22 mouse cellular contexts compared by ENCODE assay signal in the genomic region with DNA sequence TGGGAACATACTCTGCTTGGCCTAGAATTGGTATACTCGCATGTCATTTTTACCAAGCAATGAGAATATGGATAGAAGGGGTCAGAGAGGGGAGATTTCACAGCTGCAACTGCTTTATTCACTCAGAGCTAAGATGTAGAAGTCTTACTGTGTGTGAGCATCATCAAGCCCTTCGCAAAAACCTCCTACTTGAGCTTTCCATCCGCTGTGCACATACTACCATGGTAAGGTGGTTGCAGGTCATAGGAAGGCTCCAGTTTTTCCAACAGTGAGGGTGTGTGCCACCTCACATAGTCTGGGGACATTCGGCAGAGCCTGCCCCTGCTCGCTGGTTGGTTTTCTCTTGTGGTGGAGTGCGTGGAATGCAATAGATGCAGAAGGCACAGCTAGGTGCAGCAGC. TPM values are rescaled to one million over a fixed set of nuclear protein-coding genes. Genes with fewer than 3 reads are reported as not detected.
A peak's percentile ranks its signal among the peaks of the same experiment; 100 is the strongest.
DNase-seq lines count a peak whose midpoint lies in the region; ATAC-seq lines count a peak whose summit lies in the region.
"Had no signal": no experiment of that assay in that cellular context is flagged by ENCODE, and none has a peak within 500 bp of the region (broad histone marks: within the 10 kb centered on the region; RNA-seq: fewer than 3 reads in every experiment).

No protein-coding gene starts in this region.

- H3K9ac ChIP-seq in forebrain, embryonic 11.5 days (ENCODE audit: low read length), result no peak overlapping the region
- H3K9ac ChIP-seq in hindbrain, embryonic 11.5 days (ENCODE audit: low read depth, low read length), result no peak overlapping the region
- H3K9ac ChIP-seq in hindbrain, embryonic 14.5 days, result no peak overlapping the region
- H3K9ac ChIP-seq in midbrain, embryonic 11.5 days (ENCODE audit: low read length), result no peak overlapping the region
- H3K9ac ChIP-seq in midbrain, embryonic 16.5 days (ENCODE audit: low read depth, low read length), result no peak overlapping the region
- H3K9ac ChIP-seq: embryonic facial prominence, embryonic 13.5 days; forebrain, postnatal 0 days; heart, embryonic 12.5 days; heart, embryonic 15.5 days; hindbrain, embryonic 13.5 days had no signal

- no peaks in the 10 kb centered on the region for H3K9me3 ChIP-seq in forebrain, embryonic 10.5 days
- H3K9me3 ChIP-seq in forebrain, embryonic 11.5 days (ENCODE audit: control insufficient read depth, low read length), result no peaks in the 10 kb centered on the region
- no peaks in the 10 kb centered on the region for H3K9me3 ChIP-seq in hindbrain, embryonic 11.5 days (ENCODE audit: control insufficient read depth, low read length)
- H3K9me3 ChIP-seq in hindbrain, embryonic 14.5 days (ENCODE audit: control insufficient read depth, low read length), result no peaks in the 10 kb centered on the region
- no peaks in the 10 kb centered on the region for H3K9me3 ChIP-seq in midbrain, embryonic 11.5 days (ENCODE audit: control insufficient read depth, low read length)
- no peaks in the 10 kb centered on the region for H3K9me3 ChIP-seq in midbrain, embryonic 16.5 days (replicated peaks; ENCODE audit: control insufficient read depth, low read length, poor library complexity, severe bottlenecking)
- no peaks in the 10 kb centered on the region for H3K9me3 ChIP-seq in embryonic facial prominence, embryonic 10.5 days
- H3K9me3 ChIP-seq: embryonic facial prominence, embryonic 13.5 days; heart, embryonic 12.5 days; heart, embryonic 15.5 days; hindbrain, embryonic 13.5 days had no signal

- no peak for DNase-seq in forebrain, embryonic 10.5 days (ENCODE audit: extremely low spot score, low spot score)
- DNase-seq in forebrain, embryonic 11.5 days (ENCODE audit: low spot score), result no peak
- DNase-seq in hindbrain, embryonic 11.5 days (ENCODE audit: low spot score), result peak; percentile 5
- DNase-seq in hindbrain, embryonic 14.5 days (ENCODE audit: low spot score), result no peak
- peak; percentile 84 for DNase-seq in midbrain, embryonic 11.5 days (ENCODE audit: low spot score, missing footprints)
- DNase-seq in embryonic facial prominence, embryonic 10.5 days (ENCODE audit: low spot score), result no peak
- DNase-seq in MN1 (ENCODE audit: low spot score), result no peak
- DNase-seq: adrenal gland, postnatal 10 days; adrenal gland, postnatal 36 days; cerebellum, adult 18-20 months; cerebellum, adult 9-10 months; forebrain, postnatal 0 days; heart, postnatal 10 days; heart, postnatal 4 days had no signal

- H3K4me3 ChIP-seq in forebrain, embryonic 10.5 days, result no peak overlapping the region
- no peak overlapping the region for H3K4me3 ChIP-seq in forebrain, embryonic 11.5 days (ENCODE audit: low read depth, low read length)
- H3K4me3 ChIP-seq in hindbrain, embryonic 11.5 days (ENCODE audit: low read depth, low read length), result no peak overlapping the region
- no peak overlapping the region for H3K4me3 ChIP-seq in hindbrain, embryonic 14.5 days (replicated peaks; ENCODE audit: low read length)
- no peak overlapping the region for H3K4me3 ChIP-seq in midbrain, embryonic 11.5 days (ENCODE audit: low read depth, low read length)
- no peak overlapping the region for H3K4me3 ChIP-seq in midbrain, embryonic 16.5 days (ENCODE audit: low read depth, low read length)
- H3K4me3 ChIP-seq in embryonic facial prominence, embryonic 10.5 days, result no peak overlapping the region
- H3K4me3 ChIP-seq: embryonic facial prominence, embryonic 13.5 days; erythroblast, embryonic 14.5 days; heart, embryonic 12.5 days; heart, embryonic 15.5 days; hindbrain, embryonic 13.5 days had no signal

- WGBS in forebrain, embryonic 10.5 days, result 92% methylated on average over 6 of the region's 6 CpGs
- WGBS in forebrain, embryonic 11.5 days, result 86% methylated on average over 6 of the region's 6 CpGs
- 77% methylated on average over 6 of the region's 6 CpGs for WGBS in hindbrain, embryonic 11.5 days
- 86% methylated on average over 6 of the region's 6 CpGs for WGBS in hindbrain, embryonic 14.5 days
- 84% methylated on average over 6 of the region's 6 CpGs for WGBS in midbrain, embryonic 11.5 days
- 81% methylated on average over 6 of the region's 6 CpGs for WGBS in midbrain, embryonic 16.5 days
- WGBS in embryonic facial prominence, embryonic 10.5 days, result 86% methylated on average over 6 of the region's 6 CpGs

- peaks cover 25% of the 10 kb centered on the region for H3K4me1 ChIP-seq in forebrain, embryonic 10.5 days
- H3K4me1 ChIP-seq in forebrain, embryonic 11.5 days (replicated peaks; ENCODE audit: control insufficient read depth, insufficient read depth, low read length), result no peaks in the 10 kb centered on the region
- H3K4me1 ChIP-seq in hindbrain, embryonic 11.5 days (replicated peaks; ENCODE audit: control insufficient read depth, insufficient read depth, low read length), result no peaks in the 10 kb centered on the region
- H3K4me1 ChIP-seq in hindbrain, embryonic 14.5 days (replicated peaks; ENCODE audit: control insufficient read depth, insufficient read depth, low read length), result 0 out of 2 replicates have a peak, but pooled peaks cover 7% of the 10 kb centered on the region
- peaks cover 8% of the 10 kb centered on the region; the same call in 1 of the 2 replicates for H3K4me1 ChIP-seq in midbrain, embryonic 11.5 days (ENCODE audit: control insufficient read depth, insufficient read depth, low read length)
- peaks cover 4% of the 10 kb centered on the region; the same call in 1 of the 2 replicates for H3K4me1 ChIP-seq in midbrain, embryonic 16.5 days (ENCODE audit: control insufficient read depth, insufficient read depth, low read length)
- H3K4me1 ChIP-seq in embryonic facial prominence, embryonic 10.5 days, result peaks cover 25% of the 10 kb centered on the region
- H3K4me1 ChIP-seq: heart, embryonic 15.5 days had no signal

- no peak overlapping the region for H3K4me2 ChIP-seq in forebrain, embryonic 11.5 days (ENCODE audit: low read depth, low read length, severe bottlenecking)
- no peak overlapping the region for H3K4me2 ChIP-seq in hindbrain, embryonic 11.5 days (replicated peaks; ENCODE audit: low read depth, low read length)
- no peak overlapping the region for H3K4me2 ChIP-seq in hindbrain, embryonic 14.5 days (replicated peaks)
- no peak overlapping the region for H3K4me2 ChIP-seq in midbrain, embryonic 11.5 days
- H3K4me2 ChIP-seq in midbrain, embryonic 16.5 days (ENCODE audit: low read length), result no peak overlapping the region
- H3K4me2 ChIP-seq: embryonic facial prominence, embryonic 13.5 days; heart, embryonic 12.5 days; heart, embryonic 15.5 days; hindbrain, embryonic 13.5 days had no signal

- no peaks in the 10 kb centered on the region for H3K27me3 ChIP-seq in forebrain, embryonic 10.5 days (ENCODE audit: poor library complexity, severe bottlenecking)
- no peaks in the 10 kb centered on the region for H3K27me3 ChIP-seq in forebrain, embryonic 11.5 days (ENCODE audit: control insufficient read depth, insufficient read depth, low read length)
- no peaks in the 10 kb centered on the region for H3K27me3 ChIP-seq in hindbrain, embryonic 11.5 days (ENCODE audit: control insufficient read depth, insufficient read depth, low read length)
- H3K27me3 ChIP-seq in hindbrain, embryonic 14.5 days (ENCODE audit: control insufficient read depth, insufficient read depth, low read length), result no peaks in the 10 kb centered on the region
- no peaks in the 10 kb centered on the region for H3K27me3 ChIP-seq in midbrain, embryonic 11.5 days (ENCODE audit: control insufficient read depth, insufficient read depth, low read length)
- H3K27me3 ChIP-seq in midbrain, embryonic 16.5 days (ENCODE audit: control insufficient read depth, insufficient read depth, low read depth, low read length), result no peaks in the 10 kb centered on the region
- H3K27me3 ChIP-seq in embryonic facial prominence, embryonic 10.5 days (replicated peaks; ENCODE audit: low read depth, poor library complexity, severe bottlenecking), result no peaks in the 10 kb centered on the region
- H3K27me3 ChIP-seq: embryonic facial prominence, embryonic 13.5 days; heart, embryonic 12.5 days; heart, embryonic 15.5 days; hindbrain, embryonic 13.5 days; Patski had no signal

- peaks cover 28% of the 10 kb centered on the region for H3K36me3 ChIP-seq in forebrain, embryonic 10.5 days (replicated peaks)
- no peaks in the 10 kb centered on the region; the same call in 1 of the 2 replicates for H3K36me3 ChIP-seq in forebrain, embryonic 11.5 days (ENCODE audit: control insufficient read depth, insufficient read depth, low read length)
- H3K36me3 ChIP-seq in hindbrain, embryonic 11.5 days (ENCODE audit: control insufficient read depth, insufficient read depth, low read length), result no peaks in the 10 kb centered on the region
- peaks cover 4% of the 10 kb centered on the region; the same call in 1 of the 2 replicates for H3K36me3 ChIP-seq in hindbrain, embryonic 14.5 days (replicated peaks; ENCODE audit: control insufficient read depth, insufficient read depth)
- peaks cover 3% of the 10 kb centered on the region; the same call in 1 of the 2 replicates for H3K36me3 ChIP-seq in midbrain, embryonic 11.5 days (ENCODE audit: control insufficient read depth, insufficient read depth, low read length)
- H3K36me3 ChIP-seq in midbrain, embryonic 16.5 days (ENCODE audit: control insufficient read depth, insufficient read depth, low read length), result 0 out of 2 replicates have a peak, but pooled peaks cover 2% of the 10 kb centered on the region
- peaks cover 25% of the 10 kb centered on the region for H3K36me3 ChIP-seq in embryonic facial prominence, embryonic 10.5 days (replicated peaks)

- H3K27ac ChIP-seq in forebrain, embryonic 10.5 days, result peak overlapping the region; percentile 42
- H3K27ac ChIP-seq in forebrain, embryonic 11.5 days (ENCODE audit: low read depth, low read length), result no peak overlapping the region
- H3K27ac ChIP-seq in hindbrain, embryonic 11.5 days (ENCODE audit: low read depth, low read length), result 0 out of 2 replicates have a peak overlapping the region, but pooled peaks have one; percentile 1
- H3K27ac ChIP-seq in hindbrain, embryonic 14.5 days, result no peak overlapping the region
- H3K27ac ChIP-seq in midbrain, embryonic 11.5 days (ENCODE audit: low read depth, low read length), result no peak overlapping the region
- H3K27ac ChIP-seq in midbrain, embryonic 16.5 days (ENCODE audit: low read length), result no peak overlapping the region
- H3K27ac ChIP-seq in embryonic facial prominence, embryonic 10.5 days (replicated peaks), result peak overlapping the region; percentile 40; the same call in 1 of the 2 replicates
- H3K27ac ChIP-seq: heart, embryonic 15.5 days; hindbrain, embryonic 13.5 days had no signal

- ATAC-seq in forebrain, embryonic 11.5 days (replicated peaks; ENCODE audit: low FRiP score), result no peak
- ATAC-seq in hindbrain, embryonic 11.5 days (ENCODE audit: low FRiP score), result no peak
- ATAC-seq in hindbrain, embryonic 14.5 days (ENCODE audit: low FRiP score), result no peak
- no peak for ATAC-seq in midbrain, embryonic 11.5 days (ENCODE audit: low FRiP score)
- ATAC-seq in midbrain, embryonic 16.5 days, result no peak
- ATAC-seq: forebrain, embryonic 14.5 days; forebrain, postnatal 0 days; Patski had no signal

RNA-seq across cellular contexts. Expression of a gene that starts 52.2 kb away (rescaled TPM):
- 4.2 and 5.2 TPM in 2 replicates for polyA plus RNA-seq in forebrain, embryonic 10.5 days (2016; fragmentation: Nextera tagmentation; extraction: Ambion mirVana)
- 8.0 and 8.8 TPM in 2 replicates for polyA plus RNA-seq in forebrain, embryonic 11.5 days (2014; fragmentation: Nextera tagmentation; extraction: Ambion mirVana)
- polyA plus RNA-seq in hindbrain, embryonic 11.5 days (2014; fragmentation: Nextera tagmentation; extraction: Ambion mirVana), result 8.7 and 12.3 TPM in 2 replicates
- 5.4 and 6.7 TPM in 2 replicates for polyA plus RNA-seq in hindbrain, embryonic 14.5 days (2014; fragmentation: Nextera tagmentation; extraction: Ambion mirVana)
- polyA plus RNA-seq in midbrain, embryonic 11.5 days (2014; fragmentation: Nextera tagmentation; extraction: Ambion mirVana), result 9.0 and 9.1 TPM in 2 replicates
- 1.8 and 2.1 TPM in 2 replicates for polyA plus RNA-seq in midbrain, embryonic 16.5 days (2015; fragmentation: Nextera tagmentation; extraction: Ambion mirVana)
- 6.8 and 8.1 TPM in 2 replicates for polyA plus RNA-seq in embryonic facial prominence, embryonic 10.5 days (2016; fragmentation: Nextera tagmentation; extraction: Ambion mirVana)
- polyA plus RNA-seq: erythroblast, embryonic 14.5 days had no signal

RNA-seq across cellular contexts. Expression of a gene that starts 55.1 kb away (rescaled TPM):
- polyA plus RNA-seq in forebrain, embryonic 10.5 days (2016; fragmentation: Nextera tagmentation; extraction: Ambion mirVana), result 0.14 and 0.19 TPM in 2 replicates
- 0.27 and 0.31 TPM in 2 replicates for polyA plus RNA-seq in forebrain, embryonic 11.5 days (2014; fragmentation: Nextera tagmentation; extraction: Ambion mirVana)
- 0.25 and 0.28 TPM in 2 replicates for polyA plus RNA-seq in hindbrain, embryonic 11.5 days (2014; fragmentation: Nextera tagmentation; extraction: Ambion mirVana)
- not detected in 2 replicates for polyA plus RNA-seq in hindbrain, embryonic 14.5 days (2014; fragmentation: Nextera tagmentation; extraction: Ambion mirVana)
- 0.22 TPM in 1 of 2 replicates, not detected in the other for polyA plus RNA-seq in midbrain, embryonic 11.5 days (2014; fragmentation: Nextera tagmentation; extraction: Ambion mirVana)
- polyA plus RNA-seq in midbrain, embryonic 16.5 days (2015; fragmentation: Nextera tagmentation; extraction: Ambion mirVana), result 0.09 and 0.14 TPM in 2 replicates
- polyA plus RNA-seq in embryonic facial prominence, embryonic 10.5 days (2016; fragmentation: Nextera tagmentation; extraction: Ambion mirVana), result 0.09 and 0.20 TPM in 2 replicates
- polyA plus RNA-seq: erythroblast, embryonic 14.5 days had no signal

Comparison
In these comparisons a context has a peak if more than half of its experiments do, and no peak if none do; other contexts are left out.
1. DNase-seq: peak in hindbrain, embryonic 11.5 days (single experiment) and midbrain, embryonic 11.5 days (single experiment); none in forebrain, embryonic 10.5 days (single experiment), forebrain, embryonic 11.5 days (single experiment), hindbrain, embryonic 14.5 days (single experiment), embryonic facial prominence, embryonic 10.5 days (single experiment) and MN1 (single experiment).
2. H3K27ac ChIP-seq: peak in forebrain, embryonic 10.5 days (single experiment), hindbrain, embryonic 11.5 days (single experiment) and embryonic facial prominence, embryonic 10.5 days (single experiment); none in forebrain, embryonic 11.5 days (single experiment), hindbrain, embryonic 14.5 days (single experiment), midbrain, embryonic 11.5 days (single experiment) and midbrain, embryonic 16.5 days (single experiment).